Mouse (Mus musculus) hindbrain, embryonic 15.5 days (tissue): ENCODE results near the gene Cerk. TPM values are rescaled to one million over a fixed set of nuclear protein-coding genes. Genes with fewer than 3 reads are reported as not detected.

ENCODE experiments used
- ATAC-seq: fragments of 200-750 bp; cut with Nextera tagmentation; 2 replicates; pipeline ENCODE4 v1.8.0; 2017; ENCODE audit warnings: low read depth, moderate number of reproducible peaks, moderate TSS enrichment; ENCODE audit not compliant: low FRiP score
- H3K27ac ChIP-seq: fragments of 300-500 bp; sonication (generic); replicated peaks from 2 replicates; pipeline ENCODE4 v1.5.1; 2015; ENCODE audit warnings: mild to moderate bottlenecking, inconsistent platforms
- H3K27me3 ChIP-seq: fragments of 300-500 bp; sonication (generic); 2 replicates; pipeline ENCODE4 v1.6.1; 2015; ENCODE audit warnings: control low read depth, inconsistent platforms
- H3K36me3 ChIP-seq: fragments of 300-500 bp; sonication (generic); 2 replicates; pipeline ENCODE4 v1.6.1; 2015; ENCODE audit warnings: control low read depth, inconsistent platforms
- H3K4me1 ChIP-seq: fragments of 300-500 bp; sonication (generic); replicated peaks from 2 replicates; pipeline ENCODE4 v1.6.1; 2015; ENCODE audit warnings: control low read depth, inconsistent platforms
- H3K4me2 ChIP-seq: fragments of 300-500 bp; sonication (generic); 2 replicates; pipeline ENCODE4 v1.6.1; 2015; ENCODE audit warnings: moderate library complexity, mild to moderate bottlenecking, inconsistent platforms
- H3K4me3 ChIP-seq: fragments of 300-500 bp; sonication (generic); 2 replicates; pipeline ENCODE4 v1.5.1; 2015; ENCODE audit warnings: mild to moderate bottlenecking, inconsistent platforms
- H3K9ac ChIP-seq: fragments of 300-500 bp; sonication (generic); 2 replicates; pipeline ENCODE4 v1.6.1; 2015; ENCODE audit warnings: inconsistent platforms
- H3K9me3 ChIP-seq: fragments of 300-500 bp; sonication (generic); 2 replicates; pipeline ENCODE4 v1.6.1; 2016; ENCODE audit warnings: control low read depth, inconsistent platforms
- WGBS: fragments of 180-500 bp; shearing (Covaris S2); methylation state at CpG from one replicate; pipeline ENCODE4 v1.1.7; 2015; 5-methylcytosine and 5-hydroxymethylcytosine counted together
- polyA plus RNA-seq: library from polyadenylated mRNA; unstranded; fragments of >200 nt; fragmentation: Nextera tagmentation; extraction: Ambion mirVana; gene quantifications from 2 replicates; pipeline ENCODE4 v1.2.1, GENCODE M21; 2015

The Cerk gene
- polyA plus RNA-seq, 1 experiment from 2014 or later, result 23.2 TPM

- Histone ChIP-seq H3K27ac (peak overlapping the region; percentile 49), H3K9me3 (no peaks in the 10 kb centered on the region), H3K9ac (no peak overlapping the region), H3K4me2 (no peak overlapping the region), H3K4me3 (no peak overlapping the region), H3K4me1 (peaks cover 51% of the 10 kb centered on the region), H3K27me3 (no peaks in the 10 kb centered on the region), H3K36me3 (peaks cover 11% of the 10 kb centered on the region; the same call in 1 of the 2 replicates)
- no peak for ATAC-seq
- 83% methylated on average over 8 of the region's 8 CpGs for WGBS
Observed at GRCm38 (mm10) chr15:86090578-86090977, 95.4 kb downstream of the Cerk start.

GRCm38 (mm10) chr15:86089991-86090529 is 95.9 kb downstream of the Cerk start:
- peak overlapping the region; percentile 49 for H3K27ac ChIP-seq
- ATAC-seq, result no peak
- no peaks in the 10 kb centered on the region for H3K9me3 ChIP-seq
- no peak overlapping the region for H3K4me2 ChIP-seq
- no peak overlapping the region for H3K9ac ChIP-seq
- peaks cover 11% of the 10 kb centered on the region; the same call in 1 of the 2 replicates for H3K36me3 ChIP-seq
- H3K4me3 ChIP-seq, result no peak overlapping the region
- H3K4me1 ChIP-seq, result peaks cover 56% of the 10 kb centered on the region
- 31% methylated on average over 11 of the region's 11 CpGs for WGBS
- no peaks in the 10 kb centered on the region for H3K27me3 ChIP-seq

Other genes starting within 250 kb of the Cerk start
- gene Celsr1, start 152.4 kb downstream of the Cerk start, polyA plus RNA-seq, result 1.4 and 1.6 TPM in 2 replicates
- gene Gramd4, start 128.4 kb downstream of the Cerk start, polyA plus RNA-seq, result 31.6 and 33.4 TPM in 2 replicates
- gene Tbc1d22a, start 28.3 kb upstream of the Cerk start, polyA plus RNA-seq, result 11.7 and 13.2 TPM in 2 replicates